Mouse (Mus musculus): ENCODE data around the gene Cldnd1. TPM values are rescaled to one million over a fixed set of nuclear protein-coding genes. Genes with fewer than 3 reads are reported as not detected.
A peak's percentile ranks its signal among the peaks of the same experiment; 100 is the strongest.

The Cldnd1 gene
- polyA plus RNA-seq (2012; fragmentation: generic; extraction: Trizol) = 69.6 TPM
- long read RNA-seq, experiment 1, transcript Cldnd1-201 (5 exons, 2,147 nt) = major isoform, 87 of 115 reads
- long read RNA-seq, experiment 1, partial matches to known transcripts = 9 of 115 reads
- long read RNA-seq, experiment 1, other reads (novel, unspliced or antisense) = 16 of 115 reads
- long read RNA-seq, experiment 2, transcript Cldnd1-204 (6 exons, 1,540 nt) = minor isoform, 71 of 686 reads
- long read RNA-seq, experiment 2, transcript Cldnd1-201 (5 exons, 2,147 nt) = major isoform, 460 of 686 reads
- long read RNA-seq, experiment 2, partial matches to known transcripts = 31 of 686 reads
- long read RNA-seq, experiment 2, other reads (novel, unspliced or antisense) = 121 of 686 reads

GRCm38 (mm10) chr16:58727477-58728131 lies at the start of gene Cldnd1:
Gene Cldnd1 (plus strand): TSS chr16:58727910.
- peak within 1 kb of the TSS; percentile 71 for H3K4me3 ChIP-seq (ENCODE audit: insufficient read depth, poor library complexity, severe bottlenecking)
- peak within 1 kb of the TSS; percentile 70 for H3ac ChIP-seq (ENCODE audit: control insufficient read depth, insufficient read length, low read depth)
- H3K27me3 ChIP-seq (ENCODE audit: control insufficient read depth, insufficient read depth, insufficient read length) = no peaks in the 10 kb centered on the region
- H3K79me3 ChIP-seq (ENCODE audit: low read depth) = peaks cover 15% of the 10 kb centered on the region
- H3K36me3 ChIP-seq (ENCODE audit: control insufficient read depth, insufficient read depth) = peaks cover 33% of the 10 kb centered on the region
- peaks cover 20% of the 10 kb centered on the region for H3K79me2 ChIP-seq (ENCODE audit: control insufficient read depth, insufficient read depth)
- TF ChIP-seq MYOD1 (IDR thresholded peaks at IDR 0.05; ENCODE audit: control insufficient read depth, insufficient read length, low read depth) (no peak), CEBPB (IDR thresholded peaks at IDR 0.05; ENCODE audit: low read depth) (no peak), MYOG (IDR thresholded peaks at IDR 0.05; ENCODE audit: control insufficient read depth, extremely low read depth, insufficient read length) (no peak), CTCF (IDR thresholded peaks at IDR 0.05; ENCODE audit: control insufficient read depth, insufficient read depth, insufficient read length) (no peak), USF1 (IDR thresholded peaks at IDR 0.05; ENCODE audit: low read depth) (no peak), FOSL1 (IDR thresholded peaks at IDR 0.05; ENCODE audit: insufficient read depth, low read length, poor library complexity, severe bottlenecking) (no peak), MAX (IDR thresholded peaks at IDR 0.05) (no peak)

GRCm38 (mm10) chr16:58678660-58679059 lies 49.0 kb upstream of the Cldnd1 start:
- TF ChIP-seq CEBPB (IDR thresholded peaks at IDR 0.05; ENCODE audit: low read depth) (no peak), FOSL1 (IDR thresholded peaks at IDR 0.05; ENCODE audit: insufficient read depth, low read length, poor library complexity, severe bottlenecking) (no peak), MAX (IDR thresholded peaks at IDR 0.05) (no peak), CTCF (IDR thresholded peaks at IDR 0.05; ENCODE audit: control insufficient read depth, insufficient read depth, insufficient read length) (no peak), MYOG (IDR thresholded peaks at IDR 0.05; ENCODE audit: control insufficient read depth, extremely low read depth, insufficient read length) (no peak)
- no peaks in the 10 kb centered on the region for H3K27me3 ChIP-seq (ENCODE audit: control insufficient read depth, insufficient read depth, insufficient read length)
- H3K4me3 ChIP-seq (ENCODE audit: insufficient read depth, poor library complexity, severe bottlenecking) = no peak overlapping the region
- no peak overlapping the region for H3ac ChIP-seq (ENCODE audit: control insufficient read depth, insufficient read length, low read depth)
- no peaks in the 10 kb centered on the region for H3K79me3 ChIP-seq (ENCODE audit: low read depth)
- no peaks in the 10 kb centered on the region for H3K79me2 ChIP-seq (ENCODE audit: control insufficient read depth, insufficient read depth)
- H3K36me3 ChIP-seq (ENCODE audit: control insufficient read depth, insufficient read depth) = peaks cover 55% of the 10 kb centered on the region

- Histone ChIP-seq H3K27me3 (ENCODE audit: control insufficient read depth, insufficient read depth, insufficient read length) (no peaks in the 10 kb centered on the region), H3K79me3 (ENCODE audit: low read depth) (no peaks in the 10 kb centered on the region), H3K4me3 (ENCODE audit: insufficient read depth, poor library complexity, severe bottlenecking) (no peak overlapping the region), H3K79me2 (ENCODE audit: control insufficient read depth, insufficient read depth) (no peaks in the 10 kb centered on the region), H3K36me3 (ENCODE audit: control insufficient read depth, insufficient read depth) (peaks cover 26% of the 10 kb centered on the region), H3ac (ENCODE audit: control insufficient read depth, insufficient read length, low read depth) (no peak overlapping the region)
- TF ChIP-seq MYOD1 (IDR thresholded peaks at IDR 0.05; ENCODE audit: control insufficient read depth, insufficient read length, low read depth) (no peak), MYOG (IDR thresholded peaks at IDR 0.05; ENCODE audit: control insufficient read depth, extremely low read depth, insufficient read length) (no peak)
Measured at GRCm38 (mm10) chr16:58682046-58682445, 45.7 kb upstream of the Cldnd1 start.

- no peaks in the 10 kb centered on the region for H3K27me3 ChIP-seq (ENCODE audit: control insufficient read depth, insufficient read depth, insufficient read length)
- TF ChIP-seq FOSL1 (IDR thresholded peaks at IDR 0.05; ENCODE audit: insufficient read depth, low read length, poor library complexity, severe bottlenecking) = no peak
- no peak for TF ChIP-seq MYOG (IDR thresholded peaks at IDR 0.05; ENCODE audit: control insufficient read depth, extremely low read depth, insufficient read length)
- no peak for TF ChIP-seq MAX (IDR thresholded peaks at IDR 0.05)
- no peak for TF ChIP-seq MYOD1 (IDR thresholded peaks at IDR 0.05; ENCODE audit: control insufficient read depth, insufficient read length, low read depth)
- TF ChIP-seq CTCF (IDR thresholded peaks at IDR 0.05; ENCODE audit: control insufficient read depth, insufficient read depth, insufficient read length) = no peak
- TF ChIP-seq USF1 (IDR thresholded peaks at IDR 0.05; ENCODE audit: low read depth) = no peak
- TF ChIP-seq CEBPB (IDR thresholded peaks at IDR 0.05; ENCODE audit: low read depth) = no peak
- no peak overlapping the region for H3ac ChIP-seq (ENCODE audit: control insufficient read depth, insufficient read length, low read depth)
- H3K4me3 ChIP-seq (ENCODE audit: insufficient read depth, poor library complexity, severe bottlenecking) = no peak overlapping the region
- no peaks in the 10 kb centered on the region for H3K79me3 ChIP-seq (ENCODE audit: low read depth)
- no peaks in the 10 kb centered on the region for H3K79me2 ChIP-seq (ENCODE audit: control insufficient read depth, insufficient read depth)
- peaks cover 19% of the 10 kb centered on the region for H3K36me3 ChIP-seq (ENCODE audit: control insufficient read depth, insufficient read depth)
Measured at GRCm38 (mm10) chr16:58682870-58683269, 44.8 kb upstream of the Cldnd1 start.

- Histone ChIP-seq H3K36me3 (ENCODE audit: control insufficient read depth, insufficient read depth) (peaks cover 9% of the 10 kb centered on the region), H3K4me3 (ENCODE audit: insufficient read depth, poor library complexity, severe bottlenecking) (no peak overlapping the region), H3K27me3 (ENCODE audit: control insufficient read depth, insufficient read depth, insufficient read length) (no peaks in the 10 kb centered on the region), H3K79me3 (ENCODE audit: low read depth) (no peaks in the 10 kb centered on the region), H3ac (ENCODE audit: control insufficient read depth, insufficient read length, low read depth) (no peak overlapping the region), H3K79me2 (ENCODE audit: control insufficient read depth, insufficient read depth) (no peaks in the 10 kb centered on the region)
- TF ChIP-seq MYOG (IDR thresholded peaks at IDR 0.05; ENCODE audit: control insufficient read depth, extremely low read depth, insufficient read length) (no peak), FOSL1 (IDR thresholded peaks at IDR 0.05; ENCODE audit: insufficient read depth, low read length, poor library complexity, severe bottlenecking) (no peak), CTCF (IDR thresholded peaks at IDR 0.05; ENCODE audit: control insufficient read depth, insufficient read depth, insufficient read length) (no peak), MYOD1 (IDR thresholded peaks at IDR 0.05; ENCODE audit: control insufficient read depth, insufficient read length, low read depth) (no peak), CEBPB (IDR thresholded peaks at IDR 0.05; ENCODE audit: low read depth) (no peak), MAX (IDR thresholded peaks at IDR 0.05) (no peak), USF1 (IDR thresholded peaks at IDR 0.05; ENCODE audit: low read depth) (no peak)
Measured at GRCm38 (mm10) chr16:58683911-58684310, 43.8 kb upstream of the Cldnd1 start.

Measured in C2C12 (cell line).